Mouse (Mus musculus) right cerebral cortex, postnatal 10 days (tissue): ENCODE data around the gene Psap.
"Not testable (repeated sequence)": the region's sequence is repeated elsewhere in the genome, so short reads cannot be mapped to it uniquely, and the experiment has no call there.

Experiments used
- DNase-seq, 2 experiments: peaks; one replicate each; pipeline ENCODE4 v3.0.0; 2021; ENCODE audit warnings: low spot score in 2 of 2

Gene Psap

GRCm38 (mm10) chr10:60277207-60278005 lies at the start of gene Psap:
Gene Psap, plus strand, starts transcription at chr10:60277627.
- peak; percentile 95 to 97 for DNase-seq

DNA sequence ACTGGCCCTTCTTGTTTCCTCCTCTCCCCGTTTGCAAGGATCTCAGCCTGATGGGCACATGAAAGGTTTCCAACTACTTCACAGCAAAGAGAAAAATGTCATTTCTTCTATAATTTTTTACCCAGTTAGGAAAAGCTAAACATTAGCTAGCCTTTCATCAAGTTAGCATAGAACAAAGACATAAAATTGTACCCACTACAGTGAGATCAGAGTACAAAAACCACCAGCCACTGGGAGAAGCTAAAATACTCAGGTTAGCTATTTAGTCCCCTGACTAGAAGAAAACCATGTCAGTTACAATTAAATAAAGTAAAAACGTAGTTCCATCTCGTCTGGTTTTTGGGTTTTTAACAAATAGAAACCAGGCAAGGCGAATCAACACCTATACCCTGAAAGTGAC lies 49.8 kb upstream of the Psap start:
- DNase-seq, result no peak

DNA sequence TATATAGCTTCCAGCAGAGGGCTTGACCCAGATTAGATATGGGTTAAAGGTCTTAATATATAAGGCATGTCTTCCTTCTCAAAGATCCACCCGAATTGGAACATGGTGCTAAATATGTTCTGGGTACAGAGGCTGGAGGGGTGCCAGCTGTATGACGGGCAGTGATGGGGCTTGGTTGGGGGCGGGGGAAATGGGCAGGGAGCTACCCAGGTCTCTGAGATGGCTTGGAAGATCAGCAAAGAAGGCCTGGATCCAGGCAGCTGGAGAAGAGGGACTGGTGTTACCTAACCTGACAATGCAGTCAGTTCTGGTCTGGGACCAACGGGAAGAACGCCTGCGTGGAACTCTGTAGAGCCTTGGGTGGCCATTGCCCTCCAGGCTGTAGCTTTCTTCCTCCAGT lies 48.3 kb upstream of the Psap start:
- no peak for DNase-seq

- no peak for DNase-seq
Measured at GRCm38 (mm10) chr10:60230321-60231088, 46.9 kb upstream of the Psap start.

GRCm38 (mm10) chr10:60234006-60234405 lies 43.4 kb upstream of the Psap start:
- no peak for DNase-seq

GRCm38 (mm10) chr10:60235876-60236275 lies 41.6 kb upstream of the Psap start:
- not testable (repeated sequence) for DNase-seq

- peak; percentile 49 to 68 for DNase-seq
Measured at GRCm38 (mm10) chr10:60237475-60238154, 39.8 kb upstream of the Psap start.

GRCm38 (mm10) chr10:60240416-60240815 lies 37.0 kb upstream of the Psap start:
- DNase-seq, result no peak

DNA sequence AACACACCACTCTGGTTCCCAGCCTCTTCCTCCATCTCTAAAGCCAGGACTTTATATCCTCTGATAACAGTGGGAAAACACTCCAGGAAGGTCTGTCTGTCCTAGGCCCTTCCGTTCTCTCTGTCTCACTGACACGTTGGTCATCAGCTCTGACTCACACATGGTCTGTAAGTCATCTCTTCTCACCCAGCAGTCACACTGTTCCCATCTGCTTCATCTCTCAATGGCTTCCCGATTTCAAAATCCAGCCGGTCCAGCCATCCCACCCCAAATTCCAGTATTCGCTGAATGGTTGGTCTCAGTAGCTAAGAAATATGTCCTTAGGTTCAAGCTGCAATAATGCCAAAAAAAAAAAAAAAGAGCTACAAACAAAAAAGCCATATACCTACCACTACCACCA lies 33.5 kb upstream of the Psap start:
- DNase-seq, result no peak

DNA sequence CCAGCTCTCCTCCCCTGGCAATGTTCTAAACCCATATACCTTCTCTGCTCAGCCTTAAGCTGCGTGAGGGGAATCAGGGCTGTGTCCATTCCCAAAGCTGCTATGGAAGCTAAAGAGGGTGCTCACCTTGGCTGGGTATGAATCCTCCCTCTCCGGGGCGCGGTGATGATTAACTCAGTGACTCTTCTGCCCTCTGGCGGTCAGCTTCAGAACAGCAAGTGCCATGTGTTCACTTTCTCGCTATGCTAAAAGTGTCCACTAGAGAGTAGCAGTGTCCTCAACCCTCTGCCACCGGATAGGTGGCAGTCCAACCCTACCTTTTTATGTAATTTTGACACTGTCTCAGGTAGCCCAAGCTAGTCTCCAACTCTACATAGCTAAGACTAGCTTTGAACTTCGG lies 32.4 kb upstream of the Psap start:
- DNase-seq, result peak; percentile 89 to 92

DNA sequence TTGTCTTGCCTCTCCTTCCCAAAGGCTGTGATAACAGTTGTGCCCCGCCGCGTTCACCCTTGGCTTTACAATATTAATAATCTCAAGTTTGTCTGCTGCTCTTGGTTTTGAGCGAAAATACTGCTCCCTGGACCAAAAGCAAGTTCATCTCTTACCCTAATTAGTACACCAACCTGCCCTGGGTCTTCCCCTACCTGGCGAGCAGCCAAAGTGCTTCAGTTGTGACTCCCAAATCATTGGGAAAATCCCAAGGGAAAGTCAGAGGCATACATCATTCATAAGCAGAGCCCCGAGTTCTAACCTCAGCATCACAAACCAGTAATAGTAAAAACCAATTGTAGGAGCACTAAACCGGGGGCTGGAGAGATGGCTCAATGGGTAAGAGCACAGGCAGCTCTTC lies 31.8 kb upstream of the Psap start:
- DNase-seq, result no peak

GRCm38 (mm10) chr10:60246519-60246918 lies 30.9 kb upstream of the Psap start:
- DNase-seq, result peak in 1 of 2 experiments; percentile 63

GRCm38 (mm10) chr10:60248345-60248744 lies 29.1 kb upstream of the Psap start:
- not testable (repeated sequence) for DNase-seq

DNA sequence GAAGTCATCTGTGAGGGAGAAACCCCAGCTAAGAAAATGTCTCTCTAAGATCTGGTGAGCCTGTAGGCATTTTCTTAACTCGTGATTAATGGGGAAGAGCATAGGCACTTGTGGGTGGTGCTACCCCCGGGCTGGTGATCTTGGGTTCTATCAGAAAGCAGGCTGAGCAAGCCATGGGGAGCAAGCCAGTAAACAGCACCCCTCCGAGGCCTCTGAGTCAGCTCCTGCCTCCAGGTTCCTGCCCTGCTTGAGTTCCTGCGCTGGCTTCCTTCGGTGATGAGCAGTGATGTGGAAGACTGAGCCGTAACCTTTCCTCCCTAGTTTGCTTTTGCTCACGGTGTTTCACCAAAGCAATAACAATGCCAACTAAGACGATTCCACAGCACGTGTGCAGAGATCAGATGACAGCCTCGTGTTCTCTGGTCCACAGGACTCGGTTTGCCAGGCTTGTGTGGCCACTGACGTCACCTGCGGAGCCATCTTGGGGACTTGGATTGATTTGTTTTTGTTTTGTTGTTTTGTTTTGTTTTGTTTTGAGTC lies 26.9 kb upstream of the Psap start:
- DNase-seq, result no peak

GRCm38 (mm10) chr10:60252187-60252586 lies 25.2 kb upstream of the Psap start:
- DNase-seq, result no peak

- no peak for DNase-seq
Measured at GRCm38 (mm10) chr10:60252606-60253005, 24.8 kb upstream of the Psap start.

DNA sequence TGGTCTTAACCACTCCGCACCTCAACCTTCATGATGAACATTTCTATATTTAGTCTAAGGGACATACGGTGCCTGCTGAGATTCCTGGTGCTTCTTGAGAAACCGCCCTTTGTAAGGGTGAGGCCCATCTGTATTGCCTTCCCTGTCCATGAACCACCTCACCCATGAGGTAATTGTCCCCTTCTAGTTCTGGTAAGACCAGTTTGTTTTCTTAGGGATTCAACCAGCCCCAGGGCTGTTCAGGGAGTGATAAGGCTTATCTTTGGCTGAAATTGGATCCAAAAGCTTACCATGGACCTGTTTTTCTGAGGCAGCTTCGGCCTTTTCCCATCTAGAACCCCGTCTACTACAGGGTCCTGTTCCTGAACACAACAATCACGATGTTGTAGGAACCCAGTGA lies 21.3 kb upstream of the Psap start:
- DNase-seq, result no peak

GRCm38 (mm10) chr10:60257261-60257825 lies 20.1 kb upstream of the Psap start:
- DNase-seq, result no peak

DNA sequence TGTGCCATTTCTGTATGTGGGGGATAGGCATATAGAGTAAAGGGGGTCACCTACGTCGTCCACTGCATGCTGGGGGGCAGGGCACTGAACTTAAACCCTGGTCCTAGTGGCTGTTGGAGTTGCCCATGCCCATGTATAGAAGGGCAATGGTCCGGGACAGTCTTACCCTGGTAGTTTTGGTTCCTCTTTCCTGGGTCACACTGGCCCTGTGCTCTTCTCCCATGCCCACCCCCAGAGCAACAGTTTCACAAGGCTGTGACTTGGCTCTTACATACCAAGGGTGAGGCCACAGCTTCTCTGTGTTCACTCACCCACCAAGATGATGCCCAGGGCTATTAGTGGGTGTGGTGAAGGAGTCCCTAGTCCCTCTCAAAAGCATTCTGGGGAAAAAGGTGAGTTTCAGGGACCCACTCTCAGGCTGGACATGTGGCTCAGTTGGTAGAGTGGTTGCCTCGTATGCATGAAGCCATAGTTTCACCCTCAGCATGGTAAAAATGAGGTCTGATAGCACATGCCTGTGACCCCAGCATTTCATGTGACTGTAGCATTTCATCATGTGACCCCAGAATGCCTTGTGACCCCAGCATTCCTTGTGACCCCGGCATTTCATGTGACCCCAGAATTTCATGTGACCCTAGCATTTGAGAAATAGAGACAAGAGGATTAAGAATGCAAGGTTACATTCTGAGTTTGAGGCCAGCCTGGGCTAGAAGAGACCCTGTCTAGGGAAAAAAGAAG lies 16.7 kb upstream of the Psap start:
- no peak for DNase-seq

GRCm38 (mm10) chr10:60261530-60261929 lies 15.9 kb upstream of the Psap start:
- no peak for DNase-seq

GRCm38 (mm10) chr10:60262386-60262785 lies 15.0 kb upstream of the Psap start:
- peak; percentile 93 for DNase-seq
